Mouse (Mus musculus) liver, postnatal 0 days (tissue): ENCODE results near the gene Unc79. TPM values are rescaled to one million over a fixed set of nuclear protein-coding genes. Genes with fewer than 3 reads are reported as not detected.

Source experiments
- ATAC-seq: fragments of 200-750 bp; cut with Nextera tagmentation; 2 replicates; pipeline ENCODE4 v1.8.0; 2017; ENCODE audit warnings: mild to moderate bottlenecking, moderate library complexity
- DNase-seq: peaks from one replicate; pipeline ENCODE4 v3.0.0-alpha.2; 2016
- H3K27ac ChIP-seq: fragments of 300-500 bp; sonication (generic); 2 replicates; pipeline ENCODE4 v1.5.1; 2014; ENCODE audit warnings: antibody characterized with exemption, moderate library complexity, mild to moderate bottlenecking, low read depth
- H3K27me3 ChIP-seq: fragments of 300-500 bp; sonication (generic); 2 replicates; pipeline ENCODE4 v1.6.1; 2014; ENCODE audit warnings: low read length, control low read depth, mixed read lengths; ENCODE audit not compliant: insufficient read depth
- H3K36me3 ChIP-seq: fragments of 300-500 bp; sonication (generic); replicated peaks from 2 replicates; pipeline ENCODE4 v1.6.1; 2014; ENCODE audit warnings: mild to moderate bottlenecking, control low read depth, low read length, moderate library complexity, mixed read lengths; ENCODE audit not compliant: insufficient read depth
- H3K4me1 ChIP-seq: fragments of 300-500 bp; sonication (generic); 2 replicates; pipeline ENCODE4 v1.6.1; 2014; ENCODE audit warnings: antibody characterized with exemption, mild to moderate bottlenecking, control low read depth; ENCODE audit not compliant: insufficient read depth
- H3K4me2 ChIP-seq: fragments of 300-500 bp; sonication (generic); 2 replicates; pipeline ENCODE4 v1.6.1; 2014; ENCODE audit warnings: low read depth, mild to moderate bottlenecking, low read length, moderate library complexity, mixed read lengths
- H3K4me3 ChIP-seq: fragments of 300-500 bp; sonication (generic); 2 replicates; pipeline ENCODE4 v1.5.1; 2014; ENCODE audit warnings: low read depth, low read length
- H3K9ac ChIP-seq: fragments of 300-500 bp; sonication (generic); replicated peaks from 2 replicates; pipeline ENCODE4 v1.6.1; 2014; ENCODE audit warnings: mild to moderate bottlenecking, moderate library complexity
- H3K9me3 ChIP-seq: fragments of 300-500 bp; sonication (generic); 2 replicates; pipeline ENCODE4 v1.6.1; 2016; ENCODE audit warnings: mild to moderate bottlenecking, control low read depth, low read length, mixed read lengths
- CTCF ChIP-seq: sonication (generic); IDR thresholded peaks from 2 replicates; pipeline ENCODE4 v1.5.1; 2016; ENCODE audit warnings: antibody characterized with exemption, low read depth
- EP300 ChIP-seq: IDR thresholded peaks from 2 replicates; pipeline ENCODE4 v1.6.1; 2016; ENCODE audit warnings: antibody characterized with exemption, low read depth, mild to moderate bottlenecking
- WGBS: fragments of 180-500 bp; shearing (Covaris S2); extraction: QIAGEN DNeasy Blood & Tissue Kit; methylation state at CpG from one replicate; pipeline ENCODE4 v1.1.7; 2014; ENCODE audit not compliant: insufficient replicate concordance; 5-methylcytosine and 5-hydroxymethylcytosine counted together
- polyA plus RNA-seq: library from polyadenylated mRNA; unstranded; fragments of >200 nt; fragmentation: Nextera tagmentation; extraction: Ambion mirVana; gene quantifications from 2 replicates; pipeline ENCODE4 v1.2.1, GENCODE M21; 2015

Gene Unc79
- polyA plus RNA-seq, 1 experiment from 2014 or later = 0.01 TPM

GRCm38 (mm10) chr12:103103041-103103440 lies 154.4 kb downstream of the Unc79 start:
- DNase-seq = no peak
- no peak for ATAC-seq
- no peak overlapping the region for H3K9ac ChIP-seq
- no peaks in the 10 kb centered on the region for H3K36me3 ChIP-seq
- H3K4me2 ChIP-seq = no peak overlapping the region
- H3K27ac ChIP-seq = no peak overlapping the region
- no peak overlapping the region for H3K4me3 ChIP-seq
- H3K9me3 ChIP-seq = no peaks in the 10 kb centered on the region
- H3K27me3 ChIP-seq = no peaks in the 10 kb centered on the region
- WGBS = 67% methylated on average over 2 of the region's 2 CpGs
- TF ChIP-seq CTCF (no peak), EP300 (no peak)
- H3K4me1 ChIP-seq = peaks cover 3% of the 10 kb centered on the region; the same call in 1 of the 2 replicates

DNA sequence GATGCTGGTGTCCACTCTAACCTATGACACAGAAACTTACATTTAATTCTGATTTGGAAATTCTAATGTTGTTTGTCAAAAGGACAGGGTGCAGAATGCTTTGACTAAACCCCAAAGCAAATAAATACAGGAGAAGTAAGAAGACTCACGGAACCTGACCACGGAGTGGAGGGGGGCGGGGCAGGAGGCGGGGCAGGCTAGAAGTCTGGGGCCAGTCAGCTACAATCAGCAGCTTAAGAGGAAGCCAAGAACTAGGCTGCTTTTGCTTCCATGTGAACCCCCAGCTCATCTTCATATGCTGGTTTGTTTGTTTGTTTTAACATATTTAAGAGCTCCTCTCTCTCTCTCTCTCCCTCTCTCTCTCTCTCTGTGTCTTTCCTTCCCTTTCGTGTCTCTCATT lies 154.9 kb downstream of the Unc79 start:
- peaks cover 3% of the 10 kb centered on the region; the same call in 1 of the 2 replicates for H3K4me1 ChIP-seq
- H3K36me3 ChIP-seq = no peaks in the 10 kb centered on the region
- no peak overlapping the region for H3K27ac ChIP-seq
- no peaks in the 10 kb centered on the region for H3K27me3 ChIP-seq
- peak; percentile 52 for DNase-seq
- H3K4me2 ChIP-seq = no peak overlapping the region
- WGBS = 18% methylated on average over 5 of the region's 5 CpGs
- no peak overlapping the region for H3K9ac ChIP-seq
- no peaks in the 10 kb centered on the region for H3K9me3 ChIP-seq
- no peak overlapping the region for H3K4me3 ChIP-seq
- TF ChIP-seq EP300 = no peak
- no peak for ATAC-seq

DNA sequence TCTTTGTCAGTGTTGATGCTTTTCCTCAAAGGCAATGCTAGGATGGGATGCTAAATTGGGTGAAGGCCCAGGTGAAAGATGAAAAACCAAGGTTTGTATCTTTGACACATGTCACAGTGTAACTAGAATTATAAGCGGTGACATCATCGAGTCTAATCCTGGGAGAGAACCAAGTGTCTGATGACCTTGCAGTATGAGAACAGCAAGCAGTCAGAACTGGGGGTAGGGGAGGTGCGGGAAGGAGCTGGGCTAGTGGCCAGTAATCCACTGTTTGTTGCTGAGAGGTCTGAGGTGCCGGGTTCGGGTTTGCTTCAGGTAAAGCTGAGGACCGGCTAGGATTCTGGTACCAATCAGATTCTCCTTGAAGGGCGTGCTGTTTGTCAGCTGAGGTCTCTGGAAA lies 160.6 kb downstream of the Unc79 start:
- no peak overlapping the region for H3K4me2 ChIP-seq
- no peak for DNase-seq
- H3K9me3 ChIP-seq = no peaks in the 10 kb centered on the region
- H3K36me3 ChIP-seq = no peaks in the 10 kb centered on the region
- no peak for TF ChIP-seq CTCF
- no peak for TF ChIP-seq EP300
- WGBS = 85% methylated on average over 7 of the region's 7 CpGs
- H3K27ac ChIP-seq = no peak overlapping the region
- H3K27me3 ChIP-seq = no peaks in the 10 kb centered on the region
- H3K4me1 ChIP-seq = no peaks in the 10 kb centered on the region
- no peak overlapping the region for H3K4me3 ChIP-seq
- no peak for ATAC-seq
- H3K9ac ChIP-seq = no peak overlapping the region

GRCm38 (mm10) chr12:103116639-103117038 lies 168.0 kb downstream of the Unc79 start:
- no peaks in the 10 kb centered on the region for H3K4me1 ChIP-seq
- TF ChIP-seq CTCF (no peak), EP300 (no peak)
- ATAC-seq (no peak), DNase-seq (no peak)
- H3K27me3 ChIP-seq = no peaks in the 10 kb centered on the region
- no peaks in the 10 kb centered on the region for H3K9me3 ChIP-seq
- H3K4me2 ChIP-seq = no peak overlapping the region
- H3K9ac ChIP-seq = no peak overlapping the region
- WGBS = 60% methylated on average over 8 of the region's 8 CpGs
- no peaks in the 10 kb centered on the region for H3K36me3 ChIP-seq
- no peak overlapping the region for H3K4me3 ChIP-seq
- no peak overlapping the region for H3K27ac ChIP-seq

- Histone ChIP-seq H3K27ac (no peak overlapping the region), H3K4me1 (no peaks in the 10 kb centered on the region), H3K9ac (no peak overlapping the region), H3K4me2 (no peak overlapping the region), H3K27me3 (no peaks in the 10 kb centered on the region), H3K9me3 (no peaks in the 10 kb centered on the region), H3K36me3 (no peaks in the 10 kb centered on the region), H3K4me3 (no peak overlapping the region)
- TF ChIP-seq EP300 = no peak
- no peak for TF ChIP-seq CTCF
- no peak for DNase-seq
- no peak for ATAC-seq
- 80% methylated on average over 10 of the region's 10 CpGs for WGBS
Observed at GRCm38 (mm10) chr12:103117517-103118193, 169.0 kb downstream of the Unc79 start.

DNA sequence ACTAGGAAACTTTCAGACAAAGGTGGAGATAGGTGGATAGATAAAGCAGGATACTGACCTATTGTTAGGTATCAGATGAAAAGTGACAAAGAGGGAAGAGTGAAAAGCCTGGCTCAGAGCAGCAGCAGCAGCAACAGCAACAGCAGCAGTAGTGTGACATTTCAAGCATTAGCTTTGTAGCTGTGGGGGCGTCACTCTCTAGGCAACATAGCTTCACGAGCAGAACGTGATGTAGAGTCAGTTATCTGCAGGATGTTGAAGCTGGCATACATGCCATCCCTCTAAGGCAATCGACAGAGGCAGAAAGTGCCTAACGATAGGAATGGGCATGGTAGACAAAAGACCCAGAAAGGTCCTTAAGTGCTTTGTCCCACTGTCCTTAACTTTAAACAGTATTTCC lies 173.3 kb downstream of the Unc79 start:
- ATAC-seq (no peak), DNase-seq (no peak)
- H3K27me3 ChIP-seq = no peaks in the 10 kb centered on the region
- no peaks in the 10 kb centered on the region for H3K36me3 ChIP-seq
- no peaks in the 10 kb centered on the region for H3K9me3 ChIP-seq
- 74% methylated on average over 5 of the region's 5 CpGs for WGBS
- no peak overlapping the region for H3K27ac ChIP-seq
- no peak overlapping the region for H3K4me3 ChIP-seq
- H3K4me2 ChIP-seq = no peak overlapping the region
- TF ChIP-seq CTCF (no peak), EP300 (no peak)
- no peaks in the 10 kb centered on the region for H3K4me1 ChIP-seq
- no peak overlapping the region for H3K9ac ChIP-seq
